Mouse (Mus musculus): ENCODE data around the gene Accs. TPM values are rescaled to one million over a fixed set of nuclear protein-coding genes. Genes with fewer than 3 reads are reported as not detected.

Gene Accs
- 1 to 10 TPM; 6.2 to 7.5 TPM for total RNA-seq (2021)
- long read RNA-seq, partial matches to known transcripts: 1 of 1 reads
- long read RNA-seq, other reads (novel, unspliced or antisense): 0 of 1 reads

- peak; percentile 57 to 68 for DNase-seq (ENCODE audit: low spot score in 2 of 2)
These were observed at the start of gene Accs for GRCm38 (mm10) chr2:93849505-93850089. TSS of gene Accs (minus strand) at chr2:93849943.

- peak; percentile 88 to 91 for DNase-seq (ENCODE audit: low spot score in 2 of 2)
These were observed 42.0 kb upstream of the Accs start for GRCm38 (mm10) chr2:93891611-93892280.

- no peak for DNase-seq (ENCODE audit: low spot score in 2 of 2)
These were observed 40.4 kb upstream of the Accs start for GRCm38 (mm10) chr2:93890143-93890542.

DNA sequence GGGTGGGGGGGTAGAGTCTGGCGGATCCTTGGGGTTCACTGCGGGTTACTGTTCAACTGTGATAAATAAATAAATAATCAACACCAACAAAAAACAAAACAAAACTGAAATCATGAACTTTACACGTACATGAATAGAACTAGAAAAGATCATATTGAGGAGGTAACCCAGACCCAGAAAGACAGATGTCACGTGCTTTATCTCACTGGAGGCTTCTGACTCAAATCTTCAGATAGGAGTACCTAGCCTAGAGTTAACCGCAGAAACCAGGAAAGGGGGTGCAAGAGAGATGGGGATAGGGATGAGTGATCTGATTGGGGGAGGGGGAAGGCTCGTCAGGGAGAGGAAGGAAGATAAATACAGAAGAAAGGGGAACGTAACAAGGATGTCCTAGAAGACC, 39.3 kb upstream of the Accs start:
- no peak for DNase-seq (ENCODE audit: low spot score in 2 of 2)

DNA sequence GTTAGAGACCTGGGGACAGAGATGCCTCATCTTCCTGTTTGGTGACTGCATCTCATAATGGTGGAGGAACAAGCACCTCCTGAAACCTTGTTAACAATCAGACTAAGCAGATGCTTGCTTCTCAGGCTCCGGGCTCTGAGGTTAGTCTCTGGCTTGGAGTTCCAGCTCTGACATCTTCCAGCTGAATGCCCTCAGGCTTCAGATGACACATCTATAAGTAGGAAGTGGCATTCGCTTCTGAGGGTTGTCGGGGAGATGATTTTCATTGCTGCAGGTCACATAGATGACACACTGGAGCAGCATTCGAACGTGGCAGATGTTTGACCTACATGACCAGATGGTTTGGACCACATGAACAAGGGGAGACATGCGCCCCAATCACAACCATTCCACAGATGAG, 38.6 kb upstream of the Accs start:
- no peak for DNase-seq (ENCODE audit: low spot score in 2 of 2)

GRCm38 (mm10) chr2:93887273-93887672, 37.5 kb upstream of the Accs start:
- no peak for DNase-seq (ENCODE audit: low spot score in 2 of 2)

DNA sequence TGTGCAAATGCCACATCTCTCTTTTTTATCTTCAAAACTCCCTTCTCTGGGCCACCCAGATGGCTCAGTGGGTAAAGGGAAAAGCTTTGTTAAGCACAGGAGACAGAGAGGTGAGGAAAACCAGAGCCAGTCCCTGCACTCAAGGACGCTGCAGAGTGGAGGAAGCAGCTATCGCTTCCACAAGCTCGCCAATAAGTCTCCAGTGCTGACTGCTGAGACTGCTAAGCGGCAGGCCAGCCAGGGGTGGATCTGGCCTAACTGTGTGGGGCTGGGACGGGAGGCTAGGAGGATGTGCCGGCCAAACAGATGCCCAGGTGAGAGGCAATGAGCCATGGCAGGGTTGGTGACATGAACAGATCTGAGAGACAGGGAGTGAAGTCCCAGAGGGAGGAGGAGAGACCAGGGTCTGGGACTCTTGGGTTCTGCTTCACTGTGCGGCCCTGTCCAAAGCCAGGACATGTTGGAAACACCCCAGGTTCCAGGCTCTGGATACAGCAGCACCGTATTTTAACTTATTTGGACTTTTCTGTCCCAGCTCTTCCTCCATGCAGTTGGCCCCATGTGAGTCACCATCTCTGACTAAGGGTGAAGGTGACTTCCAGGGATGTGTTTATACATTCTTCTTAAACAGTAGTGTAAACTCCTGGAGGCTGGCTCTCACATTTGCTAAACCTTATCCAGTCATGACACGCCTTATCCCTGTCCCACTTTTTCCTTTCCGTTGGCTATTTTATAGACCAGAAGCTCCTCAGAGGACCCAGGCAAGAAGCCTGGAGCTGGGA, 36.5 kb upstream of the Accs start:
- DNase-seq (ENCODE audit: low spot score in 2 of 2): no peak

DNA sequence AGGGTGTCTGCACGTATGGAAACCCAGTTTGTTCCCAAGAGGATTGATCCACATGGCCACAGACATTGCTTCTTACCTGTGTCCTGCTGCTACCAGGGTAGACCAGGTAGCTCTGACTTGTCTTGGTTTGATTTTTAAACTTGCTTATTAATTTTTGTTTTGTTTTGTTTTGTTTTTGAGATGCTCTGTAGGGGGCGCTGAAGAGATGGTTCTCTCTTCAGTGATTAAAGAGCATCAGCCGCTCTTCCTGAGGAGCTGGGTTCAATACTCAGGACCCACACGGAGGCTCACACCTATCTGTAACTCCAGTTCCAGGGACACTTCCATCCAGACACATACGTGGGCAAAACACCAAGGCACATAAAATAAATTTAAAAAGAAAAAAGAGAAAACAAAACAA, 33.3 kb upstream of the Accs start:
- DNase-seq (ENCODE audit: low spot score in 2 of 2): no peak

- no peak for DNase-seq (ENCODE audit: low spot score in 2 of 2)
These were observed 32.1 kb upstream of the Accs start for GRCm38 (mm10) chr2:93881640-93882367.

- no peak for DNase-seq (ENCODE audit: low spot score in 2 of 2)
These were observed 31.2 kb upstream of the Accs start for GRCm38 (mm10) chr2:93880981-93881380.

GRCm38 (mm10) chr2:93880450-93880849, 30.7 kb upstream of the Accs start:
- DNase-seq (ENCODE audit: low spot score in 2 of 2): no peak

GRCm38 (mm10) chr2:93877005-93877404, 27.3 kb upstream of the Accs start:
- DNase-seq (ENCODE audit: low spot score in 2 of 2): no peak

DNA sequence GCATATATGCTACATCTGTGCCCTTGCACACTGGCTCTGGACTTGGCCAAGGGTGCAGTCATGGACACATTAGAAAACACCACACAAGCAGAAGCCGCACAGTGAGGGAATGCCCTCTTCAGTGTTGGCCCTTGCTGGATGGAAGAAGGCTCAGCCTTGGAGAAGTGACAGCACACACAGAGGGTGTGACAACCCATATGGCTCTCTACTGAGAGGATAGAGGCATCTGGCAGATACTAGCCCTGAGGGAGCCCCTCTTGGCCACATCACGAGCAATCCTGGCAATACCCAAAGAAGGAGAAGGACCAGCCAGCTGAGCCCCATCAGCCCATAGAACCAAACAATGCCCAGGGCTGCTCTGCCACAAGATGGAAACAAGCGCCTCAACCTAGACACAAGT, 24.9 kb upstream of the Accs start:
- DNase-seq (ENCODE audit: low spot score in 2 of 2): peak; percentile 10 to 24

GRCm38 (mm10) chr2:93874227-93874514, 24.4 kb upstream of the Accs start:
- DNase-seq (ENCODE audit: low spot score in 2 of 2): no peak

- DNase-seq (ENCODE audit: low spot score in 2 of 2): peak in 1 of 2 experiments; percentile 12
These were observed 23.9 kb upstream of the Accs start for GRCm38 (mm10) chr2:93873449-93874226.

- DNase-seq (ENCODE audit: low spot score in 2 of 2): no peak
These were observed 22.5 kb upstream of the Accs start for GRCm38 (mm10) chr2:93872257-93872656.

- DNase-seq (ENCODE audit: low spot score in 2 of 2): no peak
These were observed 21.7 kb upstream of the Accs start for GRCm38 (mm10) chr2:93871411-93871925.

- DNase-seq (ENCODE audit: low spot score in 2 of 2): peak; percentile 84 to 86
These were observed 21.1 kb upstream of the Accs start for GRCm38 (mm10) chr2:93870842-93871241.

- no peak for DNase-seq (ENCODE audit: low spot score in 2 of 2)
These were observed 19.4 kb upstream of the Accs start, which contains the start of gene Accsl for GRCm38 (mm10) chr2:93869107-93869600. TSS of gene Accsl (minus strand) at chr2:93869157.

DNA sequence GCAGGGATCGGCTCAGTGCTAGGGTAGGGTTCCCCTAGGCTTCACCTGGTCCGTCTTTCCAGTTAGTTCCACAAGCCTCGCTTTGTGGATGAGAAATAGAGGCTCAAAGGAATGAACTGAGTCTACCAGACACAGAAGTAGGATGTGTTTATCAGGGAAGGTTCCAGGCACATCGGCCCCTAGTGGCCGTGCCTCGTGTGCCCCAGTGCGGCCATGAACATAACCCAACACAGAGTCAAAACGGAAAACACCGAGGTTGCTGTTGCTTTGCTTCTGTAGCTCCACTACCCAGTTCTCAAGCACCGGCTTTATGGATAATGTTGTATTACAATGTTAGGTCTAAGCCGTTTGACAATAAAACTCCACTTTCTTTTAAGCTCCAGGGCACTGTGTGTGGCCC, 18.8 kb upstream of the Accs start:
- no peak for DNase-seq (ENCODE audit: low spot score in 2 of 2)
